Mouse (Mus musculus): ENCODE measurements at regions not wholly inside any gene's neighbourhood (a gene's known extent, or its start where the extent isn't known, plus 50 kb on each side); places are given as distances from the start of the nearest gene placed in this dataset.

- no peak for DNase-seq (ENCODE audit: low read depth)
Observed at GRCm38 (mm10) chr17:77593807-77594206, 606.2 kb upstream of the Crim1 start.

- DNase-seq (ENCODE audit: low read depth) = peak; percentile 4
Observed at GRCm38 (mm10) chr17:77596453-77596852, 603.6 kb upstream of the Crim1 start.

GRCm38 (mm10) chr17:77623472-77623871 lies 576.6 kb upstream of the Crim1 start:
- DNase-seq (ENCODE audit: low read depth) = no peak

GRCm38 (mm10) chr17:77624103-77624502 lies 575.9 kb upstream of the Crim1 start:
- no peak for DNase-seq (ENCODE audit: low read depth)

- DNase-seq (ENCODE audit: low read depth) = peak; percentile 0
Observed at GRCm38 (mm10) chr17:77642355-77642754, 557.7 kb upstream of the Crim1 start.

GRCm38 (mm10) chr17:77648946-77649345 lies 551.1 kb upstream of the Crim1 start:
- no peak for DNase-seq (ENCODE audit: low read depth)

GRCm38 (mm10) chr17:77651861-77652260 lies 548.2 kb upstream of the Crim1 start:
- DNase-seq (ENCODE audit: low read depth) = no peak

Data from 416B (cell line).